Mouse (Mus musculus): ENCODE results near the gene Gm21671. TPM values are rescaled to one million over a fixed set of nuclear protein-coding genes. Genes with fewer than 3 reads are reported as not detected.
"Not testable (repeated sequence)": the region's sequence is repeated elsewhere in the genome, so short reads cannot be mapped to it uniquely, and the experiment has no call there.

Gene Gm21671
- not detected in 2 replicates for polyA plus RNA-seq (2011; ENCODE audit: insufficient read depth, insufficient read length, low read depth, missing spikeins)

DNA sequence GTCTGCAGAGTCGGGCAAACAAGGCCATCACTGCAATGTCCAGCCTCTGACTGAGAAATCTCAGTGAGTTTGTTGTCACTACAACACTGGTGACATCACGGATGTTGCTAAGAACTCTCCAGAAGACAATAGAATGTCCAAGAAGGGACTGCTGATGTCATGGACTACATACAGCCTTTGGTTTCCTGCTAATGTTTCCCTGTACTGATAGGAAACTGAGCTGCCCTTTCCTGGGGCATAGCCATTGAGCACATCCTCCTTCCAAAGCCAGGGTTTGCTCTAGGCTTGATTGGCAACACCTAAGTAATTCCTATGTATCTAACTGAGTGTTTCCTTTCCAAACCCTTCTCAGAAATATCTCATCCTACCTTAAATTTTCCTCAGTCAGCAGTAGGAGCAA lies at the start of gene Gm21671:
TSS of gene Gm21671 (minus strand) at position 101 of the 400 bp plus-strand sequence.
- not testable (repeated sequence) for H3K9me3 ChIP-seq (replicated peaks; ENCODE audit: control insufficient read depth, insufficient read depth, low read length, poor library complexity, severe bottlenecking); H3K27me3 ChIP-seq (ENCODE audit: control insufficient read depth, insufficient read depth, low read length, poor library complexity, severe bottlenecking); H3K4me3 ChIP-seq (ENCODE audit: low read depth, low read length); H3K9ac ChIP-seq (ENCODE audit: low read depth, poor library complexity, severe bottlenecking); H3K36me3 ChIP-seq (ENCODE audit: control insufficient read depth, insufficient read depth, low read length, poor library complexity, severe bottlenecking); H3K4me1 ChIP-seq (ENCODE audit: control insufficient read depth, insufficient read depth, low read length); H3K27ac ChIP-seq (ENCODE audit: insufficient read depth, low read length)

DNA sequence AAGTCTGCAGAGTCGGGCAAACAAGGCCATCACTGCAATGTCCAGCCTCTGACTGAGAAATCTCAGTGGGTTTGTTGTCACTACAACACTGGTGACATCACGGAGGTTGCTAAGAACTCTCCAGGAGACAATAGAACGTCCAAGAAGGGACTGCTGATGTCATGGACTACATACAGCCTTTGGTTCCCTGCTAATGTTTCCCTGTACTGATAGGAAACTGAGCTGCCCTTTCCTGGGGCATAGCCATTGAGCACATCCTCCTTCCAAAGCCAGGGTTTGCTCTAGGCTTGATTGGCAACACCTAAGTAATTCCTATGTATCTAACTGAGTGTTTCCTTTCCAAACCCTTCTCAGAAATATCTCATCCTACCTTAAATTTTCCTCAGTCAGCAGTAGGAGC lies 34.3 kb upstream of the Gm21671 start, which contains the start of gene Gm21698:
TSS of gene Gm21698 (minus strand) at position 101 of the 400 bp plus-strand sequence.
- H3K36me3 ChIP-seq (ENCODE audit: control insufficient read depth, insufficient read depth, low read length, poor library complexity, severe bottlenecking); H3K9ac ChIP-seq (ENCODE audit: low read depth, poor library complexity, severe bottlenecking); H3K4me1 ChIP-seq (ENCODE audit: control insufficient read depth, insufficient read depth, low read length); H3K4me3 ChIP-seq (ENCODE audit: low read depth, low read length); H3K27me3 ChIP-seq (ENCODE audit: control insufficient read depth, insufficient read depth, low read length, poor library complexity, severe bottlenecking); H3K9me3 ChIP-seq (replicated peaks; ENCODE audit: control insufficient read depth, insufficient read depth, low read length, poor library complexity, severe bottlenecking); H3K27ac ChIP-seq (ENCODE audit: insufficient read depth, low read length): not testable (repeated sequence)

DNA sequence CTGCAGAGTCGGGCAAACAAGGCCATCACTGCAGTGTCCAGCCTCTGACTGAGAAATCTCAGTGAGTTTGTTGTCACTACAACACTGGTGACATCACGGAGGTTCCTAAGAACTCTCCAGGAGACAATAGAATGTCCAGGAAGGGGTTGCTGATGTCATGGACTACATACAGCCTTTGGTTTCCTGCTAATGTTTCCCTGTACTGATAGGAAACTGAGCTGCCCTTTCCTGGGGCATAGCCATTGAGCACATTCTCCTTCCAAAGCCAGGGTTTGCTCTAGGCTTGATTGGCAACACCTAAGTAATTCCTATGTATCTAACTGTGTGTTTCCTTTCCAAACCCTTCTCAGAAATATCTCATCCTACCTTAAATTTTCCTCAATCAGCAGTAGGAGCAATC lies 18.3 kb upstream of the Gm21671 start, which contains the start of gene Gm21680:
TSS of gene Gm21680 (minus strand) at position 101 of the 400 bp plus-strand sequence.
- H3K36me3 ChIP-seq (ENCODE audit: control insufficient read depth, insufficient read depth, low read length, poor library complexity, severe bottlenecking); H3K4me1 ChIP-seq (ENCODE audit: control insufficient read depth, insufficient read depth, low read length); H3K9ac ChIP-seq (ENCODE audit: low read depth, poor library complexity, severe bottlenecking); H3K27me3 ChIP-seq (ENCODE audit: control insufficient read depth, insufficient read depth, low read length, poor library complexity, severe bottlenecking); H3K9me3 ChIP-seq (replicated peaks; ENCODE audit: control insufficient read depth, insufficient read depth, low read length, poor library complexity, severe bottlenecking); H3K4me3 ChIP-seq (ENCODE audit: low read depth, low read length); H3K27ac ChIP-seq (ENCODE audit: insufficient read depth, low read length): not testable (repeated sequence)

DNA sequence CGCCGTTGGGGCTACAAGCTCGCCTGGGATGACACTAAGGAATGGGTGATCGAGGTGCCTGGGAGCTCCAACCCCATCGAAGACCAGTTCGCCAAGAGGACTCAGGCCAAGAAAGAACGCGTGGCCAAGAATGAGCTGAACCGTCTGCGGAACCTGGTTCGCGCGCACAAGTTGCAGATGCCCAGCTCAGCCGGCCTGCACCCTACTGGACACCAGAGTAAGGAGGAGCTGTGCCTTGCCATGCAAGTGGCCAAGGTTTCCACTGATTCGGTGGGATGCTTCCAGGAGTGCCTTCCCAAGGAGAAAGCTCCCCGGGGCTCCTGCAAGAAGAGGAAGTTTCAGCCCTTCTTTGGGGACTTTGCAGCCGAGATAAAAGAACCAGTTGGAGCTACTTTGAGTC lies 2.8 kb upstream of the Gm21671 start:
- H3K9ac ChIP-seq (ENCODE audit: low read depth, poor library complexity, severe bottlenecking); H3K36me3 ChIP-seq (ENCODE audit: control insufficient read depth, insufficient read depth, low read length, poor library complexity, severe bottlenecking); H3K9me3 ChIP-seq (replicated peaks; ENCODE audit: control insufficient read depth, insufficient read depth, low read length, poor library complexity, severe bottlenecking); H3K27ac ChIP-seq (ENCODE audit: insufficient read depth, low read length); H3K27me3 ChIP-seq (ENCODE audit: control insufficient read depth, insufficient read depth, low read length, poor library complexity, severe bottlenecking); H3K4me1 ChIP-seq (ENCODE audit: control insufficient read depth, insufficient read depth, low read length): not testable (repeated sequence)
- peak overlapping the region; percentile 22 for H3K4me3 ChIP-seq (ENCODE audit: low read depth, low read length)

DNA sequence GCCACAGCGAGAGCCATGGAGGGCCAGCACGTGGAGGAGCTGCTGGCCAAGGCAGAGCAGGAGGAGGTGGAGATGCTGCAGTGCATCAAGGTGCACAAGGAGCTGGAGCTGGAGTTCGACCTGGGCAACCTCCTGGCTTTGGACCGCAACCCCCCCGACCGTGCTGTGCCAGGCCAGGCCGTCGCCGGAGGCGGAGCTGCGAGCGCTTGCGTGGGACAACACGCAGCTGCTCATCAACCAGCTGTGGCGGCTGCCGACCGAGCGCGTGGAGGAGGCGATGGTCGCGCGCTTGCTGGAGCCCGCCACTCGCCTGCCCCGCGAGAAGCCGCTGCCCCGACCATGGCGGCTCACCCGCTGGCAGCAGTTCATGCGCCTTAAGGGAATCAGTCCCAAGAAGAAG lies 2.4 kb upstream of the Gm21671 start:
- not testable (repeated sequence) for H3K27me3 ChIP-seq (ENCODE audit: control insufficient read depth, insufficient read depth, low read length, poor library complexity, severe bottlenecking); H3K36me3 ChIP-seq (ENCODE audit: control insufficient read depth, insufficient read depth, low read length, poor library complexity, severe bottlenecking); H3K9me3 ChIP-seq (replicated peaks; ENCODE audit: control insufficient read depth, insufficient read depth, low read length, poor library complexity, severe bottlenecking); H3K4me1 ChIP-seq (ENCODE audit: control insufficient read depth, insufficient read depth, low read length); H3K9ac ChIP-seq (ENCODE audit: low read depth, poor library complexity, severe bottlenecking); H3K27ac ChIP-seq (ENCODE audit: insufficient read depth, low read length)
- peak overlapping the region; percentile 22 for H3K4me3 ChIP-seq (ENCODE audit: low read depth, low read length)

DNA sequence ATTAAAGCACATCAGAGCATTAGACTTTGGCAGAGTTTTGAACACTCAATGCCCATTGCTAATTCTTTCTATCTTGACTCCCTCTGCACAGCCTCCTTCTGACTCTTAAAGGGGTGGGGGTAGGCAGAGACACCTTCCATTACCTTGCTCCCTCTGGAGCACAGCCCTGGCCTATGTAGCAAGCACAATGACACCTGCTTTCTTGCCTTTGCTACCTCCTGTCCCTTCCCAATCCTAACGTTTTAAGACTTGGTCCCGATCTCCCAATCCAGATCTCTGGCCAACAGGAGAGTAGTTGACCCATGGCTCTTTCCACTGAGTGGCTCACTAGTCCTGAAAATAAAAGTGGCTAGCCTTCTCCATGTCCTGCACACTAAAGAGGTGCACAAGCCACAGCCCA lies 8.8 kb downstream of the Gm21671 start:
- not testable (repeated sequence) for H3K27me3 ChIP-seq (ENCODE audit: control insufficient read depth, insufficient read depth, low read length, poor library complexity, severe bottlenecking)

DNA sequence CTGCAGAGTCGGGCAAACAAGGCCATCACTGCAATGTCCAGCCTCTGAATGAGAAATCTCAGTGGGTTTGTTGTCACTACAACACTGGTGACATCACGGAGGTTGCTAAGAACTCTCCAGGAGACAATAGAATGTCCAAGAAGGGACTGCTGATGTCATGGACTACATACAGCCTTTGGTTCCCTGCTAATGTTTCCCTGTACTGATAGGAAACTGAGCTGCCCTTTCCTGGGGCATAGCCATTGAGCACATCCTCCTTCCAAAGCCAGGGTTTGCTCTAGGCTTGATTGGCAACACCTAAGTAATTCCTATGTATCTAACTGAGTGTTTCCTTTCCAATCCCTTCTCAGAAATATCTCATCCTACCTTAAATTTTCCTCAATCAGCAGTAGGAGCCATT lies 11.9 kb downstream of the Gm21671 start, which contains the start of gene Gm21663:
TSS of gene Gm21663 (minus strand) at position 101 of the 400 bp plus-strand sequence.
- not testable (repeated sequence) for H3K9me3 ChIP-seq (replicated peaks; ENCODE audit: control insufficient read depth, insufficient read depth, low read length, poor library complexity, severe bottlenecking); H3K9ac ChIP-seq (ENCODE audit: low read depth, poor library complexity, severe bottlenecking); H3K27ac ChIP-seq (ENCODE audit: insufficient read depth, low read length); H3K4me1 ChIP-seq (ENCODE audit: control insufficient read depth, insufficient read depth, low read length); H3K27me3 ChIP-seq (ENCODE audit: control insufficient read depth, insufficient read depth, low read length, poor library complexity, severe bottlenecking); H3K36me3 ChIP-seq (ENCODE audit: control insufficient read depth, insufficient read depth, low read length, poor library complexity, severe bottlenecking); H3K4me3 ChIP-seq (ENCODE audit: low read depth, low read length)

More for the DNA sequence above, 8.8 kb downstream of the Gm21671 start:
- not testable (repeated sequence) for H3K4me1 ChIP-seq (ENCODE audit: control insufficient read depth, insufficient read depth, low read length); H3K27ac ChIP-seq (ENCODE audit: insufficient read depth, low read length); H3K4me3 ChIP-seq (ENCODE audit: low read depth, low read length); H3K36me3 ChIP-seq (ENCODE audit: control insufficient read depth, insufficient read depth, low read length, poor library complexity, severe bottlenecking); H3K9me3 ChIP-seq (replicated peaks; ENCODE audit: control insufficient read depth, insufficient read depth, low read length, poor library complexity, severe bottlenecking); H3K9ac ChIP-seq (ENCODE audit: low read depth, poor library complexity, severe bottlenecking)

Other genes with a start within 250 kb of the Gm21671 start
- gene Xrcc2, start 248.6 kb downstream of the Gm21671 start, polyA plus RNA-seq (2011; ENCODE audit: insufficient read depth, insufficient read length, low read depth, missing spikeins): 19.0 and 22.1 TPM in 2 replicates
- gene Actr3b, start 194.4 kb downstream of the Gm21671 start, polyA plus RNA-seq (2011; ENCODE audit: insufficient read depth, insufficient read length, low read depth, missing spikeins): 10.6 and 10.8 TPM in 2 replicates
- gene Gm21663, start 12.0 kb downstream of the Gm21671 start, polyA plus RNA-seq (2011; ENCODE audit: insufficient read depth, insufficient read length, low read depth, missing spikeins): not detected in 2 replicates
- gene Gm21680, start 18.2 kb upstream of the Gm21671 start, polyA plus RNA-seq (2011; ENCODE audit: insufficient read depth, insufficient read length, low read depth, missing spikeins): not detected in 2 replicates
- gene Gm21698, start 34.2 kb upstream of the Gm21671 start, polyA plus RNA-seq (2011; ENCODE audit: insufficient read depth, insufficient read length, low read depth, missing spikeins): not detected in 2 replicates
- not detected in 2 replicates for gene Gm1979, start 50.4 kb upstream of the Gm21671 start, polyA plus RNA-seq (2011; ENCODE audit: insufficient read depth, insufficient read length, low read depth, missing spikeins)
- not detected in 2 replicates for gene Gm5862, start 68.5 kb upstream of the Gm21671 start, polyA plus RNA-seq (2011; ENCODE audit: insufficient read depth, insufficient read length, low read depth, missing spikeins)
- not detected in 2 replicates for gene Speer4a, start 85.1 kb upstream of the Gm21671 start, polyA plus RNA-seq (2011; ENCODE audit: insufficient read depth, insufficient read length, low read depth, missing spikeins)
- not detected in 2 replicates for gene Gm7347, start 104.2 kb upstream of the Gm21671 start, polyA plus RNA-seq (2011; ENCODE audit: insufficient read depth, insufficient read length, low read depth, missing spikeins)
- not detected in 2 replicates for gene Gm10471, start 134.9 kb upstream of the Gm21671 start, polyA plus RNA-seq (2011; ENCODE audit: insufficient read depth, insufficient read length, low read depth, missing spikeins)
- not detected in 2 replicates for gene 5031410I06Rik, start 150.9 kb upstream of the Gm21671 start, polyA plus RNA-seq (2011; ENCODE audit: insufficient read depth, insufficient read length, low read depth, missing spikeins)
- not detected in 2 replicates for gene Gm10220, start 167.0 kb upstream of the Gm21671 start, polyA plus RNA-seq (2011; ENCODE audit: insufficient read depth, insufficient read length, low read depth, missing spikeins)

Measured in ES-Bruce4 (cell line).